Mouse (Mus musculus) embryonic facial prominence, embryonic 11.5 days (tissue): ENCODE data around the gene Gm7534. TPM values are rescaled to one million over a fixed set of nuclear protein-coding genes. Genes with fewer than 3 reads are reported as not detected.
"Not testable (repeated sequence)": the region's sequence is repeated elsewhere in the genome, so short reads cannot be mapped to it uniquely, and the experiment has no call there.

Source experiments
- ATAC-seq: fragments of 200-750 bp; cut with Nextera tagmentation; replicated peaks from 2 replicates; pipeline ENCODE4 v1.8.0; 2017; ENCODE audit warnings: low read depth; ENCODE audit not compliant: insufficient number of reproducible peaks, low FRiP score, low TSS enrichment
- DNase-seq: peaks from one replicate; pipeline ENCODE4 v3.0.0-alpha.2; 2015; ENCODE audit warnings: low spot score
- H3K27ac ChIP-seq: fragments of 300-500 bp; sonication (generic); replicated peaks from 2 replicates; pipeline ENCODE4 v1.5.1; 2014; ENCODE audit warnings: mild to moderate bottlenecking, low read depth, low read length, control low read depth
- H3K27me3 ChIP-seq: fragments of 300-500 bp; sonication (generic); 2 replicates; pipeline ENCODE4 v1.6.1; 2014; ENCODE audit warnings: mild to moderate bottlenecking, low read length, moderate library complexity, mixed read lengths; ENCODE audit not compliant: control insufficient read depth, insufficient read depth
- H3K36me3 ChIP-seq: fragments of 300-500 bp; sonication (generic); replicated peaks from 2 replicates; pipeline ENCODE4 v1.6.1; 2014; ENCODE audit warnings: low read depth, mild to moderate bottlenecking, low read length, moderate library complexity, mixed read lengths; ENCODE audit not compliant: control insufficient read depth, insufficient read depth
- H3K4me1 ChIP-seq: fragments of 300-500 bp; sonication (generic); 2 replicates; pipeline ENCODE4 v1.6.1; 2014; ENCODE audit warnings: low read length, mixed read lengths; ENCODE audit not compliant: control insufficient read depth, insufficient read depth
- H3K4me2 ChIP-seq: fragments of 300-500 bp; sonication (generic); 2 replicates; pipeline ENCODE4 v1.6.1; 2014; ENCODE audit warnings: low read depth, mild to moderate bottlenecking, control low read depth, low read length, moderate library complexity
- H3K4me3 ChIP-seq: fragments of 300-500 bp; sonication (generic); 2 replicates; pipeline ENCODE4 v1.5.1; 2014; ENCODE audit warnings: low read depth, low read length, control low read depth
- H3K9ac ChIP-seq: fragments of 300-500 bp; sonication (generic); replicated peaks from 2 replicates; pipeline ENCODE4 v1.6.1; 2014; ENCODE audit warnings: mild to moderate bottlenecking, control low read depth, low read length
- H3K9me3 ChIP-seq: fragments of 300-500 bp; sonication (generic); replicated peaks from 2 replicates; pipeline ENCODE4 v1.6.1; 2016; ENCODE audit warnings: mild to moderate bottlenecking, low read length, inconsistent platforms, mixed read lengths; ENCODE audit not compliant: control insufficient read depth
- WGBS: fragments of 180-500 bp; shearing (Covaris S2); extraction: QIAGEN DNeasy Blood & Tissue Kit; methylation state at CpG from one replicate; pipeline ENCODE4 v1.1.7; 2014; 5-methylcytosine and 5-hydroxymethylcytosine counted together
- polyA plus RNA-seq: library from polyadenylated mRNA; unstranded; fragments of >200 nt; fragmentation: Nextera tagmentation; extraction: Ambion mirVana; gene quantifications from 2 replicates; pipeline ENCODE4 v1.2.1, GENCODE M21; 2014

Gene Gm7534
- polyA plus RNA-seq, 1 experiment from 2014 or later: 0.14 TPM

DNA sequence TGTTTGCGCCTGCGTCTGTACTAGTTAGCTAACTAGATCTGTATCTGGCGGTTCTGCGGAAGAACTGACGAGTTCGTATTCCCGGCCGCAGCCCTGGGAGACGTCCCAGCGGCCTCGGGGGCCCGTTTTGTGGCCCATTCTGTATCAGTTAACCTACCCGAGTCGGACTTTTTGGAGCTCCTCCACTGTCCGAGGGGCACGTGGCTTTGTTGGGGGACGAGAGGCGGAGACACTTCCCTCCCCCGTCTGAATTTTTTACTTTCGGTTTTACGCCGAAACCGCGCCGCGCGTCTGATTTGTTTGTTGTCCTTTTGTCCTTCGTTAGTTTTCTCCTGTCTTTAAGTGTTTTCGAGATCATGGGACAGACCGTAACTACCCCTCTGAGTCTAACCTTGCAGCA is 42.7 kb downstream of the Gm7534 start:
- not testable (repeated sequence) for H3K4me1 ChIP-seq, H3K9me3 ChIP-seq, ATAC-seq, H3K36me3 ChIP-seq, H3K27me3 ChIP-seq, H3K27ac ChIP-seq
- H3K4me2 ChIP-seq: peak overlapping the region; percentile 53
- 0 out of 2 replicates have a peak overlapping the region, but pooled peaks have one; percentile 34 for H3K9ac ChIP-seq
- 11% methylated on average over 28 of the region's 30 CpGs for WGBS
- peak; percentile 49 for DNase-seq
- peak overlapping the region; percentile 44 for H3K4me3 ChIP-seq

DNA sequence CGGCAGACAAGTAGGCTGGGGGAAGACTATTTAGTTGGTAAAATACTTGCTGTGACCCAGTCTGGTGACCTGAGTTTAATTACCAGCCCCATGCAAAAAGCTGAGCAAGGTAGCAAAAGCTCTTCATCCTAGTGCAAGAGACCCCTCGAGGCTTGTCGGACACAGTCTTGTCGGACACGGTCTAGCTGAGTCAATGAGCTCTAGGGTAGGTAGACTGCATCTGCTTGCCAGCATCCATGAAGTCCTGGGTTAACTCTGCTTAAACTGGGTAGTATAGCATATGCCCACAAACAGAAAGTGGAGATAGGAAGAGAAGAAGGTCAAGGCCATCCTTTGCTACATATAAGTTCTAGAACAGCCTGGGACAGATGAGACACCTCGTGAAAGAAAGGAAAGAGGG is 44.0 kb downstream of the Gm7534 start:
- no peak for ATAC-seq
- no peak for DNase-seq
- no peaks in the 10 kb centered on the region for H3K4me1 ChIP-seq
- H3K36me3 ChIP-seq: 0 out of 2 replicates have a peak, but pooled peaks cover 3% of the 10 kb centered on the region
- H3K9me3 ChIP-seq: no peaks in the 10 kb centered on the region
- no peak overlapping the region for H3K27ac ChIP-seq
- 71% methylated on average over 6 of the region's 6 CpGs for WGBS
- no peak overlapping the region for H3K4me3 ChIP-seq
- H3K9ac ChIP-seq: no peak overlapping the region
- no peak overlapping the region for H3K4me2 ChIP-seq
- H3K27me3 ChIP-seq: no peaks in the 10 kb centered on the region

DNA sequence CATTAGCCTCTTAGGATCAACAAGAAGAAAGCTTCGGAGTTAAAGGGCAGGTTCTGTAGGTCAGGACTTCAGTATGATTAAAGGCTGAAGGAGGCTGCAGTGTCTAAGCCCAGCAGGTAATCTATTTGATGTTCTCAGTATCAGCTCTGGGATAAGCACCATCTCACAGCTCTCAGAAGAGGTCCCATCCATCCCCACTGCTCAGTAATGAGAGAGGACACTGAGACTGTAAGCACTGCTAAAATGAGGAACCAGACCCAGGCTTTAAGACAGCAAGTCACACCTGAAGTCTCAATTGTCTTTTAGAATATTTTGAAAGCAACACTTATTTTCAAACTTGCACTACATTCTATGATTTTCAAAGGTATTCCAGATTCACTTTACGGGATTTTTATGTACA is 45.2 kb downstream of the Gm7534 start:
- no peak for DNase-seq
- H3K27ac ChIP-seq: no peak overlapping the region
- no peaks in the 10 kb centered on the region for H3K4me1 ChIP-seq
- no peak overlapping the region for H3K9ac ChIP-seq
- H3K27me3 ChIP-seq: no peaks in the 10 kb centered on the region
- no peak for ATAC-seq
- 0 out of 2 replicates have a peak, but pooled peaks cover 3% of the 10 kb centered on the region for H3K36me3 ChIP-seq
- no peak overlapping the region for H3K4me3 ChIP-seq
- WGBS: 82% methylated on average over 2 of the region's 2 CpGs
- H3K4me2 ChIP-seq: no peak overlapping the region
- no peaks in the 10 kb centered on the region for H3K9me3 ChIP-seq

DNA sequence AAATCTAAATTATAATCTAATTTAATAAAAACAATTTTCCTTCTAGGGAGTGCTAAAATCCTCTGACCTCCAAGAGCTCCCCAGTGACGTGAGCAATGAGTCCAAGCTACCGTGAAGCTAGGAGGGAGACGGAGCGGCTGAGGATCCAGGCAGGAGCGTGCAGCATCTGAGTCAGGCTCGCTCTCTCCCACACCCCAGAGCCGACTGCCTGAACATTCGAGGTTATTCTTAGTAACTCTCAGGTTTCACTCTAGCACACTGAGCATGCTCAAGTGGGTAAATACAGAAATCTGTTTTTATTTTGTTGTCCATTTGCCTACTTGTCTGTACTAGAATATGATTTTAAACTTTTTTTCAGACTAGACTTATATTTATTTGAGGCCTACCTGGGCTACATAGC is 46.1 kb downstream of the Gm7534 start:
- H3K4me2 ChIP-seq: no peak overlapping the region
- DNase-seq (peak; percentile 30), ATAC-seq (no peak)
- no peaks in the 10 kb centered on the region for H3K9me3 ChIP-seq
- no peak overlapping the region for H3K9ac ChIP-seq
- peaks cover 3% of the 10 kb centered on the region; the same call in 1 of the 2 replicates for H3K36me3 ChIP-seq
- H3K4me3 ChIP-seq: no peak overlapping the region
- no peaks in the 10 kb centered on the region for H3K4me1 ChIP-seq
- no peaks in the 10 kb centered on the region for H3K27me3 ChIP-seq
- WGBS: 42% methylated on average over 8 of the region's 8 CpGs
- H3K27ac ChIP-seq: no peak overlapping the region

DNA sequence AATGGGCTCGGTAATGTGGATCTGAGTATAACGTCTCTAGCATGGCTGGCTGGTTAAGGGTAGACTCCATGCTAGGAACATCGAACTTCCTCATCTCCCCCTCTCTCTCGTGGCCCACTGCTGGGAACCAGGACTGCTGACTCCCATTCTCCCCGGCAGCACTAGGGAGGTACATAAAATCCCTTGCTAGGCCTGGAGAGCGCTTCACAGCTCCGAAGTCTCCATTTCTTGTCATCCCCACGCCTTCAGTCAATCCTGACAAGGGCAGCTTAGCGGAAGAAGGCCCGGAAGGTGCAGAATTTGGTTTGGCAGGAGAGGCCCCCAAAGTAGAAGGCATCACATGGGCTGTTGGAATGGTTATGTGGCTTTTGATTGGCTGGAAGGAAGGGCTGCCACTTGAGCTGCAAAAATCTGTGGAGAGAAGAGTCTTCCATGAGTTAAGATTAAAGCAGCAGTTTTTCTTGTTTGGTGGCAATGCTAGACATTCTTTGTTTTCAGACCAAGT is 46.8 kb downstream of the Gm7534 start:
- Histone ChIP-seq H3K27ac (no peak overlapping the region), H3K4me1 (no peaks in the 10 kb centered on the region), H3K9me3 (no peaks in the 10 kb centered on the region), H3K9ac (no peak overlapping the region), H3K4me2 (no peak overlapping the region), H3K4me3 (no peak overlapping the region), H3K36me3 (peaks cover 3% of the 10 kb centered on the region), H3K27me3 (no peaks in the 10 kb centered on the region)
- DNase-seq: no peak
- ATAC-seq: no peak
- 91% methylated on average over 10 of the region's 10 CpGs for WGBS

DNA sequence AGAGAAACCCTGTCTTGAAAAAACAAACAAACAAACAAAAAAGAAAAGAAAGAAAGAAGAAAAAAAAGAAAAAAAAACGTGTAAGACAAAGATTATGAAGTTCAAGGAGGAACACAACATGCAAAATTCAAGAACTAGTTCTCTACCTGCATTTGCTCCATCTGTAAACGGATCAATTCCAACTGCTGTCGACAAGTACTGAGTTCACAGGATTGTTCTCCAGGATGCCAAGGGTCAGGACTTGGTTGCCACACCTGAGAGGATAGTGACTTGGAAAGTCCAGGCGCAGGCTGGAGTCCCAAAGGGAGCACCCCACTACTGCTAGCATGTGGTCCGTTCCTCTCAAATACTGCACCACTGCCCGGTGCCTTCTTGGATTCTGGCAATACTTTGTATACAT is 47.3 kb downstream of the Gm7534 start:
- Histone ChIP-seq H3K4me2 (no peak overlapping the region), H3K9me3 (no peaks in the 10 kb centered on the region), H3K9ac (no peak overlapping the region), H3K27ac (no peak overlapping the region), H3K4me1 (no peaks in the 10 kb centered on the region), H3K36me3 (peaks cover 3% of the 10 kb centered on the region), H3K4me3 (no peak overlapping the region), H3K27me3 (no peaks in the 10 kb centered on the region)
- ATAC-seq: no peak
- WGBS: 91% methylated on average over 6 of the region's 6 CpGs
- no peak for DNase-seq

DNA sequence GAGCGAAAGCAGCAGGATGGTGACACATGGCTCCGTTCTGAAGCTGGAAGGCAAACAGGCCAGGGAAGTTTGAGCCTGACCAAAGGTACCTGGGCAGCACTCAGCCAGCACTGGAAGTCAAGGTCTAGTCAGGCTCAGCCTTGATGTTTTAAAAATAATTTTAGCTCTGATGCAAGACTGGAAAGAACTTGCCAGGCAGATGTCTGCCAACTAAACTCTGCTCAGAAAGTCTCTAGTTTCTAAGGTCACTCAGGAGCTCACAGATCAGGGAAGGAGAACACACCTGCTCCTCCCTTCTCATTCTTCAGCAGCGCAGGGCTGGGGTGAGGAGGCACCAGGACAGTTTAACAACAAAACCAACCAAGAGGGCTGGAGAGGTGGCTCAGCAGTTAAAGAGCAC is 48.5 kb downstream of the Gm7534 start:
- Histone ChIP-seq H3K27ac (no peak overlapping the region), H3K36me3 (peaks cover 3% of the 10 kb centered on the region), H3K27me3 (no peaks in the 10 kb centered on the region), H3K4me1 (no peaks in the 10 kb centered on the region), H3K4me2 (no peak overlapping the region), H3K4me3 (no peak overlapping the region), H3K9me3 (no peaks in the 10 kb centered on the region), H3K9ac (no peak overlapping the region)
- ATAC-seq: no peak
- 94% methylated on average over 3 of the region's 3 CpGs for WGBS
- DNase-seq: no peak

DNA sequence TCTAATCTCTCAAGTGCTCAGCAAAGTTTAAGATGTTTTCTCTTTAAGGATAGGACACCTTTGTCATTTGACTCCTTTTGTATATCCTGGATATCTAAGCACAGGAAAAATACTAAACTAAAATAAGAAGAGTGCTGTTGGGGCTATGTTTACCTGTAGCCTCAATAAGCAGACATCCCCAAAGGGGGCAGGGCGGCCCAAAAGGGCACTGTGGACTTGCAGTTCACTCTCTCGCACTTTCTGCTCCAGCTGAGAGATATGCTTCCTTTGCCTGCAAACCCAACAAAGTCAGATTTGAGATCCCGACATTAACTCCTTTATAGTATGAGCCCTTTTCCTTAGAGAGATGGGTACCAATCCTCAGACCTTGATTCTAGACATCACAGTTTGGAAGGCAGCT is 49.1 kb downstream of the Gm7534 start:
- DNase-seq (no peak), ATAC-seq (no peak)
- no peaks in the 10 kb centered on the region for H3K4me1 ChIP-seq
- H3K4me3 ChIP-seq: no peak overlapping the region
- H3K27me3 ChIP-seq: no peaks in the 10 kb centered on the region
- 92% methylated on average over 3 of the region's 3 CpGs for WGBS
- no peak overlapping the region for H3K4me2 ChIP-seq
- H3K9me3 ChIP-seq: no peaks in the 10 kb centered on the region
- no peak overlapping the region for H3K9ac ChIP-seq
- peaks cover 3% of the 10 kb centered on the region for H3K36me3 ChIP-seq
- H3K27ac ChIP-seq: no peak overlapping the region
